Mouse (Mus musculus) heart, adult 2 months (tissue): Measurements from ENCODE around the gene Pde4c.

Experiments used
- CTCF ChIP-seq: fragments of 200-600 bp; IDR thresholded peaks from 2 replicates; pipeline ENCODE4 v1.8.1; 2022; ENCODE audit warnings: antibody characterized with exemption, mild to moderate bottlenecking, moderate library complexity
- POLR2A ChIP-seq: fragments of 200-500 bp; IDR thresholded peaks from 2 replicates; pipeline ENCODE4 v1.6.1; 2011; ENCODE audit warnings: mild to moderate bottlenecking, low read depth, low read length, control low read depth; ENCODE audit not compliant: insufficient read depth

GRCm38 (mm10) chr8:70701048-70701981 lies 22.2 kb upstream of the Pde4c start:
- TF ChIP-seq CTCF: no peak
- TF ChIP-seq POLR2A: no peak; the same call in 1 of the 2 replicates
